Mouse (Mus musculus): ENCODE data around the gene Mastl. TPM values are rescaled to one million over a fixed set of nuclear protein-coding genes. Genes with fewer than 3 reads are reported as not detected.

Gene Mastl
- polyA plus RNA-seq, 1 experiment from 2014 or later, result 15.3 TPM

Other genes starting within 250 kb of the Mastl start
- 41.4 and 42.3 TPM in 2 replicates for gene Abi1, start 115.8 kb downstream of the Mastl start, polyA plus RNA-seq (2014; fragmentation: Nextera tagmentation; extraction: Ambion mirVana)
- 26.1 and 27.4 TPM in 2 replicates for gene Acbd5, start 87.9 kb downstream of the Mastl start, polyA plus RNA-seq (2014; fragmentation: Nextera tagmentation; extraction: Ambion mirVana)
- gene Yme1l1, start 345 bp upstream of the Mastl start, polyA plus RNA-seq (2014; fragmentation: Nextera tagmentation; extraction: Ambion mirVana), result 91.4 and 100 TPM in 2 replicates
- gene 4931423N10Rik, start 51.5 kb upstream of the Mastl start, polyA plus RNA-seq (2014; fragmentation: Nextera tagmentation; extraction: Ambion mirVana), result not detected in 2 replicates
- 0.13 and 0.15 TPM in 2 replicates for gene Nxph2, start 165.2 kb upstream of the Mastl start, polyA plus RNA-seq (2014; fragmentation: Nextera tagmentation; extraction: Ambion mirVana)

Measured in embryonic facial prominence, embryonic 11.5 days (tissue).